Mouse (Mus musculus) heart, postnatal 0 days (tissue): Measurements from ENCODE around the gene 1700030K09Rik.

Source experiments
- CTCF ChIP-seq: IDR thresholded peaks from 2 replicates; pipeline ENCODE4 v1.5.1; 2016; ENCODE audit warnings: antibody characterized with exemption, control low read depth, low read depth
- EP300 ChIP-seq: IDR thresholded peaks from 2 replicates; pipeline ENCODE4 v1.6.1; 2016; ENCODE audit warnings: antibody characterized with exemption, low read depth

DNA sequence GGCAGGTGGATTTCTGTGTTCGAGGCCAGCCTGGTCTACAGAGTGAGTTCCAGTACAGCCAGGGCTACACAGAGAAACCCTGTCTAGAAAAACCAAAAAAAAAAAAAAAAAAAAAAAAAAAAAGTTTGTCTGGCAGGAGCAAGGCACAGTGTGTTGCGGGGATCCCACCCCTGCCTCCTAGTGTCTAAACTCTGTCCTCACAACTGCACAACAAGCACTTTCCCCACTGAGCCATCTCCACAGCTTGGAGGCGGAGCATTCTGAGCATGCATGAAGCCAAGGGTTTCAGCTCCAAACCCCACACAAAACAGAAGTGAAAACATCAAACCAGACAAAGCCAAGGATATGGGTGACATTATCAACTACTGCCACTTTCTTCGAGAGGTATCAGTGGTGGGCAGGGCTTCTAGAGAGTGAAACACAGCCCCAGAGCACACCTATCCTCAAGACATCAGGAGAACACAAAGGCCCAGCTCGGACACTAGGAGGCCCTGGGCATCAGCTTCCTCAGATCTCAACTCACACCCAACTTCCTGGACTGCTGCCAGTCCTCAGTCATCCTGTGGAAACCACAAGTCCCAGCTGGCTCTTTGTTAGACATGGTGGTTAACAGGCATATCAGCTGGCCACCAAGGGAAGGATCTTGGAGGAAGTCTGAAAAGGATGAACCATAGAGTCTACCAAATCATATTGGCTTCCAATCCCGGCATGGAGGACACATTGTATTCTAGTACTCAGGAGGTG, 41.9 kb downstream of the 1700030K09Rik start:
- TF ChIP-seq CTCF = no peak; the same call in 1 of the 2 replicates
- TF ChIP-seq EP300 = no peak
